Mouse (Mus musculus) stomach, embryonic 14.5 days (tissue): ENCODE data around the gene Pde4b. TPM values are rescaled to one million over a fixed set of nuclear protein-coding genes. Genes with fewer than 3 reads are reported as not detected.
"Not testable (repeated sequence)": the region's sequence is repeated elsewhere in the genome, so short reads cannot be mapped to it uniquely, and the experiment has no call there.

Experiments
- ATAC-seq: fragments of 200-750 bp; cut with Nextera tagmentation; 2 replicates; pipeline ENCODE4 v1.8.0; 2017; ENCODE audit warnings: low read depth, moderate TSS enrichment; ENCODE audit not compliant: insufficient number of reproducible peaks, insufficient read depth, low FRiP score
- H3K27ac ChIP-seq: fragments of 300-500 bp; sonication (generic); 2 replicates; pipeline ENCODE4 v1.5.1; 2014; ENCODE audit warnings: mild to moderate bottlenecking, low read length, moderate library complexity, mixed read lengths
- H3K27me3 ChIP-seq: fragments of 300-500 bp; sonication (generic); 2 replicates; pipeline ENCODE4 v1.6.1; 2014; ENCODE audit warnings: low read length, control low read depth, mixed read lengths; ENCODE audit not compliant: control insufficient read depth, insufficient read depth
- H3K36me3 ChIP-seq: fragments of 300-500 bp; sonication (generic); 2 replicates; pipeline ENCODE4 v1.6.1; 2014; ENCODE audit warnings: mild to moderate bottlenecking, control low read depth, low read length, moderate library complexity, mixed read lengths; ENCODE audit not compliant: control insufficient read depth, insufficient read depth
- H3K4me1 ChIP-seq: fragments of 300-500 bp; sonication (generic); 2 replicates; pipeline ENCODE4 v1.6.1; 2014; ENCODE audit warnings: low read length, control low read depth, mixed read lengths; ENCODE audit not compliant: control insufficient read depth, insufficient read depth
- H3K4me2 ChIP-seq: fragments of 300-500 bp; sonication (generic); replicated peaks from 2 replicates; pipeline ENCODE4 v1.6.1; 2014; ENCODE audit warnings: low read depth, low read length, control low read depth
- H3K4me3 ChIP-seq: fragments of 300-500 bp; sonication (generic); 2 replicates; pipeline ENCODE4 v1.5.1; 2014; ENCODE audit warnings: low read depth, low read length, control low read depth
- H3K9ac ChIP-seq: fragments of 300-500 bp; sonication (generic); replicated peaks from 2 replicates; pipeline ENCODE4 v1.6.1; 2014; ENCODE audit warnings: low read depth, mild to moderate bottlenecking, control low read depth, low read length, moderate library complexity, mixed read lengths
- H3K9me3 ChIP-seq: fragments of 300-500 bp; sonication (generic); 2 replicates; pipeline ENCODE4 v1.6.1; 2016; ENCODE audit warnings: low read depth, low read length, control low read depth; ENCODE audit not compliant: control insufficient read depth
- WGBS: fragments of 180-500 bp; shearing (Covaris S2); extraction: QIAGEN DNeasy Blood & Tissue Kit; methylation state at CpG from one replicate; pipeline ENCODE4 v1.1.7; 2014; 5-methylcytosine and 5-hydroxymethylcytosine counted together
- polyA plus RNA-seq: library from polyadenylated mRNA; unstranded; fragments of >200 nt; fragmentation: Nextera tagmentation; extraction: Ambion mirVana; gene quantifications from 2 replicates; pipeline ENCODE4 v1.2.1, GENCODE M21; 2014

Gene Pde4b
- polyA plus RNA-seq, 1 experiment from 2014 or later: 16.5 TPM

- no peak overlapping the region for H3K27ac ChIP-seq
- H3K27me3 ChIP-seq: no peaks in the 10 kb centered on the region
- no peak for ATAC-seq
- H3K4me3 ChIP-seq: no peak overlapping the region
- H3K4me1 ChIP-seq: no peaks in the 10 kb centered on the region
- no peak overlapping the region for H3K9ac ChIP-seq
- WGBS: 26% methylated on average over 2 of the region's 2 CpGs
- H3K36me3 ChIP-seq: no peaks in the 10 kb centered on the region
- no peaks in the 10 kb centered on the region for H3K9me3 ChIP-seq
- no peak overlapping the region for H3K4me2 ChIP-seq
Observed at GRCm38 (mm10) chr4:102488000-102488399, 400.7 kb downstream of the Pde4b start.

DNA sequence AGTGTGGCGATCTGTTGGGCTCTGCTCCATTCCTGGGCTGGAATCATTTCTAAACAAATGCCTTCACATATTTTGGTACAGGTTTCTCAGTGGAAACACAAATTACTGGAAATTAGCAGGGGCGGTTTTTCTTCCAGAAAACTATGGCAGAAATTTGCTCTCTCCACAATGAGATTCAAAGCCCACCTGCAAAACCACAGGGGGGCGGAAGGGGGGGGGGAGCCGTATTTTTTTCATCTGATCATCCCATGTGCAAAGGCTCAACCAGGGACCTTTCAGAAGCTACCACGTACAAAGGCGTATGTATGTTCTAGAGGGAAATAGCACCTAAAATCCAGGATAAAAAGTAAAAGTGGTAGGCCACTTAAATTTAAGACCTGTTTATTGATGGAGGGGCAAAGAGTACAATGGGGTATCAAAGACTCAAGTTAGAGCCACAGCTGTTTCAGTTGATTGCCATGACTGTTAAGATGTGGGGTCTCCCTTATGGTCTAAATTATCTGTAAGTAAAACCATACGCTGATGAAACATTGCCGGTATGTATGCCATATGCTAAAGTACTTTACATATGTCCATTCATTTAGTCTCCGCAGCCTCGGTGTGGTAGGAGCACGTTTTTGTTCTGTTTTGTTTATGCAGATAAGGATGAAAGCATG is 404.3 kb downstream of the Pde4b start:
- Histone ChIP-seq H3K36me3 (no peaks in the 10 kb centered on the region), H3K27ac (no peak overlapping the region), H3K27me3 (no peaks in the 10 kb centered on the region), H3K9me3 (no peaks in the 10 kb centered on the region), H3K4me1 (no peaks in the 10 kb centered on the region), H3K9ac (no peak overlapping the region), H3K4me2 (no peak overlapping the region), H3K4me3 (no peak overlapping the region)
- no peak for ATAC-seq
- WGBS: 77% methylated on average over 11 of the region's 11 CpGs

- 95% methylated on average over 5 of the region's 5 CpGs for WGBS
- Histone ChIP-seq H3K27me3 (no peaks in the 10 kb centered on the region), H3K36me3 (no peaks in the 10 kb centered on the region), H3K9ac (no peak overlapping the region), H3K4me1 (no peaks in the 10 kb centered on the region), H3K4me2 (no peak overlapping the region), H3K9me3 (no peaks in the 10 kb centered on the region), H3K4me3 (no peak overlapping the region), H3K27ac (no peak overlapping the region)
- no peak for ATAC-seq
Observed at GRCm38 (mm10) chr4:102492911-102493310, 405.6 kb downstream of the Pde4b start.

DNA sequence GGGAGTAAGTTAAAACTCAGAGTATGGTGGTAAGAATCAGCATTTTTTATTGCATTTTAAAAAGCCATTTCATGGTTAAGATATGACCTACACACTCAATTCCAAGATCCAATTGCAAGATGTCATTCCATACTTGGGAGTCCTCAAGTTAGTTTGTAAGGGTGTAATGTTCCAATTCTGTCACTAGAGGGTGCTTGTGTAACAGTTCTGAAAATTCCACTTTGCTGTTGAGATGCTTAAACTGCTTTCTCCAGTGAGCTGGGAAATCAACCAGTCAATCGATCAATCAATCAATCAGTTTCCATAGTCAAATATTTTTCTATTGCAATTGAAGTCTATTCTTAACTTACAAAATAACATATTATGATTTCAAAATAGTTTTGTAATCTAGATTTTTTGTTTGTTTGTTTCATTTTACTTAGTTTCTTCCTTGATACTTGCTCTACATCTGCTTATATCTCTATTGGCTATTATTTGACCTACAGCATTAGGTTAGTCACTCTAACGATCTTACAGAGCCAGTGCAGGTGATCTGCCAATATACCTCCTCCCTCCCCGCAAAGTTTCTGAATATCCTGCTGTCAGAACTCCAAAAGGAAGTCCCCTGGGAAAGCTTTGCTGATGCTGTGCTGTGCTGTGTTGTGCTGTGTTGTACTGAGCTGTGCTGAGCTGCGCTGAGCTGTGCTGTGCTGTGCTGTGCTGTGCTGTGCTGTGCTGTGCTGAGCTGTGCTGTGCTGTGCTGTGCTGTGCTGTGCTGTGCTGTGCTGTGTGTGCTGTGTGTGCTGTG is 406.2 kb downstream of the Pde4b start:
- no peaks in the 10 kb centered on the region for H3K27me3 ChIP-seq
- WGBS: 56% methylated on average over 4 of the region's 4 CpGs
- H3K9me3 ChIP-seq: no peaks in the 10 kb centered on the region
- H3K4me3 ChIP-seq: no peak overlapping the region
- no peak overlapping the region for H3K9ac ChIP-seq
- no peak overlapping the region for H3K27ac ChIP-seq
- no peak for ATAC-seq
- no peaks in the 10 kb centered on the region for H3K36me3 ChIP-seq
- H3K4me2 ChIP-seq: no peak overlapping the region
- H3K4me1 ChIP-seq: no peaks in the 10 kb centered on the region

- H3K9me3 ChIP-seq, H3K4me3 ChIP-seq, H3K4me1 ChIP-seq, H3K27me3 ChIP-seq, H3K4me2 ChIP-seq, H3K9ac ChIP-seq, H3K36me3 ChIP-seq, ATAC-seq, H3K27ac ChIP-seq: not testable (repeated sequence)
- WGBS: 92% methylated on average over 9 of the region's 10 CpGs
Observed at GRCm38 (mm10) chr4:102494203-102494602, 406.9 kb downstream of the Pde4b start.

DNA sequence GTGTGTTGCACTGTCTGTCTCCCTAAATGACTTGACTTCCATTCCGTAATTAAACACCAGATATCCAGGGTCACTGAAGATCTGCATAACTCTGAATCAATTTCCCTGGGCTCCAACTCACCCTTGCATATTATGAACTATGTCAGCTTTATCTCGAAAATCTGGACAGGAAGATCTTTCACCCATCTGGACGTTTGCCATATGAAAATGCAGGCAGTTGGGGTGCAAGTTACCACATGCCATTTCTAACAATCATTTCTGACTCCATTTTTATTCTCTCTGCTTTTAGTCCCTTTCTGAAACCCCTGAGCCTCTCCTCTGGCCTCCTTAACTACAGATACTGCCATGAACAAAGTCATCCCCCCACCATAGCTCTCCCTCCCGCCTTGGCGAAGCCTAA is 407.7 kb downstream of the Pde4b start:
- Histone ChIP-seq H3K4me2 (no peak overlapping the region), H3K9ac (no peak overlapping the region), H3K9me3 (no peaks in the 10 kb centered on the region), H3K27me3 (no peaks in the 10 kb centered on the region), H3K4me1 (no peaks in the 10 kb centered on the region), H3K36me3 (no peaks in the 10 kb centered on the region), H3K27ac (no peak overlapping the region), H3K4me3 (no peak overlapping the region)
- WGBS: 61% methylated on average over 5 of the region's 5 CpGs
- no peak for ATAC-seq

DNA sequence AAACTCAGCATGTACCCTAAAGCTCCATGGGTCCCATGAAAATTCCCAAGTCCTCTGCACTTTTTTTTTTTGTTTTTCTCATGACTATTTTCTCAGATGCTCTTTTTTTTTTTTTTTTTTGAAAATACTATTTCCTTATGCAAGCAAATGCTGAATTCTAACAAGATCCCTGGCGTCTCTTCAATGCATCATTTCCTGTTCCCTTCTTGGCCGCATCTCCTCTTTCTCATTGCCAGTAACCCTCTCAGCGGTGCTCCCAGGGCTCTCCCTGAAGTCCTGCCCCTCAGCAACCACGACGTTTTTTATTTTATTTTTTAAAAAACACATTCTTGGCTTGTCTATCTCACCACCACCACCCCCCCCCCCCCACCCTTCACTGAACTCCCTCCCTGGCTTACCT is 408.1 kb downstream of the Pde4b start:
- H3K27ac ChIP-seq: no peak overlapping the region
- no peak overlapping the region for H3K4me3 ChIP-seq
- H3K4me1 ChIP-seq: no peaks in the 10 kb centered on the region
- no peak overlapping the region for H3K4me2 ChIP-seq
- WGBS: 63% methylated on average over 5 of the region's 5 CpGs
- no peaks in the 10 kb centered on the region for H3K27me3 ChIP-seq
- no peaks in the 10 kb centered on the region for H3K36me3 ChIP-seq
- H3K9me3 ChIP-seq: no peaks in the 10 kb centered on the region
- no peak for ATAC-seq
- no peak overlapping the region for H3K9ac ChIP-seq

DNA sequence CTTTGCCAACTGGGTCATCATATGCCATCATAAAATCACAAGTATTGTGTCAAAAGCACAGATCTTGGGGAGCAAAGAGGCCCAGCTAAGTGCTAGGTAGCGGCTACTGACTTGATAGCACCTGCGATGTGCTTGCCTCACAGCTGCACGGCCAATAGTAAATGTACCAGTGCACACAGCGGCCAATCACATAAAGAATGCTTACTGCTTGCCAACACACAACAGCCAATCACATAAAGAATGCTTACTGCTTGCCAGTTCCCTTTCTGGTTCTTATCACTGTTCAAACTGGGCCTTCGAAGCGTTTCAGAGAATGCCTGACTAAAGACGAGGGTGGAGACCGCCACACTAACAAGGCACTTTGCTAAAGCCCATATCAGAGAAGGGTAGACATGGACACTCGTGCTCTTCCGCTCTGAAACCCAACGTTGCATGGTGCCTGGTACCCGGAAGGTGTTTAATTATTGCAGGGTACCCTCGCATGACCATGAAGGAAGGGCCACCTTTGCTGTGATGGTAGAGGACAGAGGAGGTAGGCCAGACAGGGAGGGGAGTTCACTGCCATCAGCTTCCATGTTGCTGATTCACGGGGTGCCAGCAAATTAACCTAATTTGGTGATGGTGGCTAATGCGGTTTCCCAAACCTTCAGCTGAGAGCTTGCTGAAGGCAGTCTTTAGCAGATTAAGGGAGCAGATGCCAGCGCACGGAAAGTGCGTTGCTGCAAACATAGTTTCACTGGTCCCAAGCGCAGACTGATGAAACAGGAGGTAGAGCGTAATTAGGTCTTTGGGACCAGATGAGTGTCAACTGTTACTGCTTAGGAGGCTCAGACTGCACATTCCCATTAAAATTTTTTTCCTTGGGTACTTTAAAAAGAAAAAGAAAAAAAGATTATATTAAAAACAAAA is 409.2 kb downstream of the Pde4b start:
- no peaks in the 10 kb centered on the region for H3K9me3 ChIP-seq
- ATAC-seq: no peak
- H3K4me1 ChIP-seq: no peaks in the 10 kb centered on the region
- H3K4me3 ChIP-seq: no peak overlapping the region
- no peak overlapping the region for H3K27ac ChIP-seq
- H3K27me3 ChIP-seq: no peaks in the 10 kb centered on the region
- H3K36me3 ChIP-seq: no peaks in the 10 kb centered on the region
- no peak overlapping the region for H3K9ac ChIP-seq
- H3K4me2 ChIP-seq: no peak overlapping the region
- WGBS: 86% methylated on average over 20 of the region's 20 CpGs
